Mouse (Mus musculus): ENCODE measurements around the gene Ncoa1.
"Not testable (repeated sequence)": the region's sequence is repeated elsewhere in the genome, so short reads cannot be mapped to it uniquely, and the experiment has no call there.

Ncoa1 gene

DNA sequence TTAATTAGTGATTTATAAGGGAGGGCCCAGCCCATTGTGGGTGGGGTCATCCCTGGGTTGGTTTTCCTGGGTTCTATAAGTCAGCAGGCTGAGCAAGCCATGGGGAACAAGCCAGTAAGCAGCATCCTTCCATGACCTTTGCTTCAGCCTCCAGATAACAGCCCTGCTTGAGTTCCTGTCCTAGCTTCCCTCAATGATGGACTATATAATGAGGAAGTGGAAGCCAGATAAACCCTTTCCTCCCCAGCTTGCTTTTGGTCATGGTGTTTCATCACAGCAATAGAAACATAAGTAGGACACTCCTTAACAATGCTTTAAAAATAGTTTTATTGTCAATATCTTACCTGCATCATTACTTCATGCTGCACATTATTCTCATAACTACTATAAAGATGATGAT, 163.2 kb downstream of the Ncoa1 start:
- no peak for DNase-seq (ENCODE audit: low spot score)

DNA sequence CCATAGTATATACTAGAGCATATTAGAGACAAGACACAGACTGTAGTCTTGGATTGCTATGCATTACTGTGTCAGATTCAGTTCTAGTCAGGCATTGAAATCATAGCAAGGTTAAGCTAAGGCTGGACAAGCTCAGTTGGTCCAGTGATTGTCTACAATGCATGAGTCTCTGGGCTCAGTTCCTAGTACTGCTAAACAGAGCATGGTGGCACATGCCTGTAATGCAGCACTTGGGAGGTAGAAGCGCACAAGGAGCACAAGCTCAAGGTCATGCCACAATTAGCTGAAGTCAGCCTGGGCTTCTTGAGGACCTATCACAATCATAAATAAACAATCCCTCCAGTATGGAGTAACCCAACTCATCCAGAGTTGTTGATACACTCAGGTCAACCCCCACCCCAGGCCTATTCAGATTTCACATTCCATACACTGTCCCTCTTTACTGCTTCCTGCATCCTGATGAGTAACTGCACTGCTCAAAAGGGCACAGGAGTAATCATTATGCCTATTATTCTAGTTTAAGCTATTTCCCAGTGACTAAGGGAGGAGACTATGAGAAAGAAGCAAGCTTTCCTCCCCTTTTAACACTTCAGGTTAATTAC, 170.2 kb downstream of the Ncoa1 start:
- DNase-seq (ENCODE audit: low spot score): no peak

DNA sequence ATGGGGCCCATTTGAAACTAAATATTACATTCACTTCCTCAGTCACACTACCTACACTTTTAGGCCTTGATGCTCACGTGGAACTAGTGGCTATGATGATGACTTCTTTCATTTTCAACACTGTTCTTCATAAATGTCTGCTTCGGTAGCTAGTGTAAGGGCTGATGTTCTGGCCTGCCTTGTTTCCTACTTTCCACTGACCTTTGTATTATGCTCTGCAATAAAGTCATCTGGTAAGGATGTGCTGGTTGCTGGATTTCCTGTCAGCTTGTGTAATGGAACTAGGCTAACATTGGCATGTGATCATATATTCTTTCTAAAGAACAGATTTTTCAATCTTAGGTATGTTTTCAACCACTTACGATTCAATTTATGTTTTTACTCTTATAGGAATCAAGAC, 177.7 kb downstream of the Ncoa1 start:
- DNase-seq (ENCODE audit: low spot score): no peak

DNA sequence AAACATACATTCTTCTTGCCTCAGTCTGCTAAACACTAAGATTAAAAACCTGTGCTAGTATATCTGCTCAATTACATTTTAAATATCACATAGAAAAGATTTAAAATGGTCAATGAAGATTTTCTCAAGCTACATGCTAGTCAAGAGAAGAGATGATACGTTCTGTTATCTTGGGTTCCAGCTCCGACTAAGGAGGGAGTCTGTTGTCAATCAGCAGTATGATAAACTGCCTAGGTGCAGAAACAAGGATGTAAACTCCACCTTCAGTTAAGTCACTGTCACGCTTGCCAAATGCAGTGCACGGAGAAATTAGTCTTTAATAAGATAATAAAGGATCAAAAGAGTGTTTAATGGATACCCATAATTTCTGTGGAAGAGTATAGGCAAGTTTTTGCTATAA, 178.4 kb downstream of the Ncoa1 start:
- no peak for DNase-seq (ENCODE audit: low spot score)

DNA sequence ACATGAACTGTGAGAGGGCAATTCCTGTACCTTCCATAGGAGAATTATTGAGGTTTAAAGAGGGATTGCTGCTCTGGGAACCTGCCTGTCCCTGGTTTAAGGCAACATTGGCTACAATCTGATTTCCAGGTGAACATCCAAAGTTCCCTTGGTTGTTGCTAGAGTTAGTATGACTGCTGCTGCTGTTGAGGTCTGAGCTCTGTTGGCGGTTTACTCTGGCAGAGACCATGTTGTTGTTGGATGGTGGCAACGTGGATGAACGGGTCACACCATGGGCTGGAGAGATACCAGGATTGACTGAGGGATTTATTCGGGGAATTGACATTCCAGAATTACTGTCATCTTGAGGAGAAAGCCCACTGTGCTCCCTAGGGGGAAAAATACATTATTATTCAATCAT, 181.1 kb downstream of the Ncoa1 start:
- DNase-seq (ENCODE audit: low spot score): no peak

DNA sequence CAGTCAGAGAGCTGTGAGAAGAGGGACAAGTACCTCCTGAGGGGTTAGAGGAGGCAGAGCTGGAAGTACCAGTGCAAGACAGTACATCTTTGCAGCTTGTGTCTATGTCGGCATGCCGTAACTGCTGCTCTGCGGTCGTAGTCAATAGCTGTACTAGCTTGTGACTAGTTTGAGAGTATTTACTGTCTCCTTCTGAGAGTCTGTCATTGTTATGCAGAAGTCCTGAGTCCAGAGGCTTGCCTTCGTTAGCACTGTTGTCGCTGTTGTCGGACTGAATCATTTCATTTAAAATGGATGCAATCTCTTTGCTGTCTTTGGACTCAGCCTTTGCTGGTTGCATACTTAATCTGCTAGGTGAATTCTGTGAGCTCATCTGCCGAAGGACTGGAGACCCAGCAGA, 181.7 kb downstream of the Ncoa1 start:
- no peak for DNase-seq (ENCODE audit: low spot score)

DNA sequence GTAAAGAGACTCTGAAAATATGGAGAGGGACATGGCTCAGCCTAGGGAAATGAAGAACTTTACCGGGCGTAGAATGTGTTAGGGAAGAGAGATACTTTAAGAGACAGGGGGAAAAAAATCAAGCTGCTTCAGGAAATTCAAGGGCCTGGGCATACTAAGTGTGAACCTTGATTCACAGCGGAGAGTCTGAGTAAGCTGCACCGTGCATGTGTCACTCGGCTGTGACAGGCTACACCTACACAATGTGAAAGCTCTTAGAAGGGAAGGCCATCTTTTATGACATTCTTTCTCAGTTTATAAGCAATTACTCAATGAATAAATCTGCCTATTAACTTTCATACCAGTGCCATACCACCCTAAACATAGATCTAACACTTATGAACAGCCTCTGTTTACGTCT, 183.2 kb downstream of the Ncoa1 start:
- DNase-seq (ENCODE audit: low spot score): no peak

DNA sequence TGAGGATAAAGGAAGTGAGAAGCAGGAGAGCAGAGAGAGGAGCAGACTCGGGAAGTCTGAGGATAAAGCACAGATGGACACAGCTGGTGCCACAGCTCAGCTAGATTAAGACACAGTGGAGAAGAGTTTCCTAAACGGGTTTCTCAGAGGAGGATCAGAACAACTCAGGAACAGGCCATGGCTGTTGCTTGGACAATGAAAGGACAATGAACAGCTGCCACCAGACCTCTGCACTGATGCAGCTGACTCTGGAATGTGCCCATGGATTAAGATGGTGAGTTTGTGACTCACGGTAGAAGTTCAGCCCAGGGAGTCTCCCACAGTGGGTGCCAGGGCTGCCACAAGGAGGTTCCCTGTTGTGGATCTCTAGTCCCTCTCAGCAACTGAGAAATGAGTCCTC, 191.8 kb downstream of the Ncoa1 start:
- DNase-seq (ENCODE audit: low spot score): no peak

DNA sequence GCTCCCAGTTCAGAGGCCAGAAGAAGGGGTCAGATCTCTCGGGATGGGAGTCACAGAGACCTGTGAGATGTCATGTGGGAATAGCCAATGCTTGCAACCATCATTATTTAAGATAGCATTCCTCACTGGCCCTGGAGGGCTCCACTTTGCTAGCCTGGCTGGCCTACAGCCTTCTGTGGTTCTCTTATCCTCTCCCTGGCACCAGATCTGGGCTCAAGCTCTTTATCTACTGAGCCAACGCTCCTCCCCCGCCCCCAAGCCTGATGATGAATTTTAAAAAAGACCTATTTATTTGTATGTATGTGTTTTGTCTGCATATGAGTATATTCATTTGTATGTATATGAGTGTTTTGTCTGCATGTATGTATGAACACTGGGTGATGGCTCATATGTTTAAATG, 197.1 kb downstream of the Ncoa1 start:
- no peak for DNase-seq (ENCODE audit: low spot score)

DNA sequence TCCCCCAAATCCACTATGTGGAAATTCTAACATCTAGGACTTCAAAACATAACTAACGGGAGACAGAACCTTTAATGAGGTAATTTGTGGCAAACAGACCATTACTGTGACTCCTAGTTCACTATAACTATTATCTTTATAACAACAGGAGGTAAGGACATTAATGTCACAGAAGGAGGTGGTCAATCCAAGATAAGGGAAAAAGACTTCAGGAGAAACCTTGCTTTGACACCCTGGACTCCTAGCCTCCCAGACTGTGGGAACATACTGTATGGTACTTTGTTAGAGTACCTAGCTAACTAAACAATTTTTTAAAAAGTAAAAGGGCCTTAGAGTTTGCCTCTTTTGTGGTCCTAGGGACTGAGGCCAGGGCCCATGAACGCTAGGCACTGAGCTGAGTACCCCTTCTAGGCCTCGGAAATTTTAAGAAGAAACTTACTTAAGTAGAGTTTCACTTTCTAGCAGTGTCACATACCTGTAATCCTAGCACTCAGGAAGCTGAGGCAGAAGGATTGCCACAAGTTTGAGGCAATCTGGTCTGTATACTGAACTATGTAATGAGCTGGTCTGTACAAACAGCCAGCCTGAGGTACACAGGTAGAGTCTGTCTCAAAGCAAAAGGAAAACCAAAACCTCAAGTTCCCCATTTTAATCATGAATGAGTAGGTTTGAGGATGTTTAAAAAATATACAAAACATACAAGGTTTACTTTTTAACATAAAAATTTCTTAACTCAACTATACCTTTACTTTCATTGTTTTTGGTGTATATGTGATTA, 197.8 kb downstream of the Ncoa1 start:
- DNase-seq (ENCODE audit: low spot score): no peak

DNA sequence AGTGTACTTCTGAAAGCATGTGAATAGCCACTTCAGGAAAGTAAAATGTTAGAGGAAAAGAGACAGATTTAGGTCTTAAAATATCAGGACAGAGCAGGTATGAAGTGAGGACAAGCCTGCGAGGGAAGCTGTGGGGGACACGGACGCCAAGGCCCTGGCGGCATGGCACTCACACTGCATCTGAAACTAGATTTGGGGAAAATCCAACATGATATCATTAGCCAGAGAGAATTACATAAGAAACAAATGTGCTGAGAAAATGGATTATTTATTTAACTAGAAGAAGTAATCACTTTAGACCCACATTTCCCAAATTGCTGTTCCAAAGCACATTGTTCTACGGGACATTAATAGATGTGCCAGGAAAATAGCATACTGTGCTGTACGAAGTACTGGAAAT, 205.9 kb downstream of the Ncoa1 start:
- no peak for DNase-seq (ENCODE audit: low spot score)

DNA sequence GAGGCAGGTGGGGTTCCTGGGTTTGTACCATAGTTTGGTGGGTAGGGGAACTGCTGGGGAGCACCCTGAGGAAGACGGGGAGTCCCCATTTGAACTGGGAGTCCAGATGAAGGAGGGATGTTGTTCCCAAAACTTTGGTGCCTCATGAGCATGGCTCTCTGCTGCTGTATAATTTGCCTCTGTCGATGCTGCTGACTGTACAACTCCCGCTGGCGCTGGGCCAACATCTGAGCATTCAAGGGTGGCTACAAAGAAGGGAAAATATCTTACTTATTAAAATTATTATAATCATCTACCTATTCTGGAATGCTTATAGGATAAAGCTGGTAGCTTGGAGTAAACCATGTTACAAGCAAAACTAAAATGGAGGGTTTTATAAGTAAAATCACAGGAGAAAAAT, 209.2 kb downstream of the Ncoa1 start:
- DNase-seq (ENCODE audit: low spot score): no peak

DNA sequence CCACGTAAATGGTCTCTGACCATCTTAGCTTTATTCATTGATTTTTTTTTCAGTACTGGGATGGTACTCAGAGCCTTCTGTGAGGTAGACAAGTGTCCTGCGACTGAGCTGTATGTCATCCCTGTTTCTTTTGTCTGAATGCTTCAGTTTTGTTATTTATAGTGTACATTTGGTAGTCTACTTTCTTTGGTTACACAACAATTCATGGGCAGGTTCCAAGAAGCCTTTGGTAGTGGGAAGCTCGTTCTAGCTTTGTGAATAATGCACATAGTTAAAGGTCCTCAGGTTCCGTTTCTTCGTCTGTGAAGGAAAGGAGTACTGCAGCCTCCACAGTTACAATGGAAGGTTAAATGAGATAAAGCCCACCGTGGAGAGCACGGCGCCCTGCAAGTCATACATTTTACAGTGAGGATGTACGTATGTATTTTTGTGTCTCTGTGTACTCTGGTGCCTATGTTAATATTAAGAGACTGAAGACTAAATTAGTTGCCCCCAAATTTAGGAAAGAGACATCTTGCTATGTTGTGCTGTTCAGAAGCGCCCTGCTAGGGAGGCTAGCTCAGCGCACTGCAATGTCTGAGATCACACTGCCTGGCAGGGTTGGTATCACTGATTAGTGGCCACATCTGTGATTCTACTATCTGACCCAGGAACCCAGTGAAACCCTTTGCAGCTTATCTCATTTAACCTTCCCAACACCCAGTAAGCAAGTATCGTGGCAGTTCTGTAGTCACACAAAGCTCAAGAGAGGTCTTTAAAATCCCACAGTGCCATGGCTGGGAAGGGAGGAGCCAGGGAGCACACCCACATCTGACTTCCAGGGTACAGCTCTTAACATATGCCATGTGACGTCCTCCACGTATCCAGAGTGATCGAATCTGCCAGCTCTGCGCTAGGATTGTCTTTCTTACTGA, 224.0 kb downstream of the Ncoa1 start:
- no peak for DNase-seq (ENCODE audit: low spot score)

DNA sequence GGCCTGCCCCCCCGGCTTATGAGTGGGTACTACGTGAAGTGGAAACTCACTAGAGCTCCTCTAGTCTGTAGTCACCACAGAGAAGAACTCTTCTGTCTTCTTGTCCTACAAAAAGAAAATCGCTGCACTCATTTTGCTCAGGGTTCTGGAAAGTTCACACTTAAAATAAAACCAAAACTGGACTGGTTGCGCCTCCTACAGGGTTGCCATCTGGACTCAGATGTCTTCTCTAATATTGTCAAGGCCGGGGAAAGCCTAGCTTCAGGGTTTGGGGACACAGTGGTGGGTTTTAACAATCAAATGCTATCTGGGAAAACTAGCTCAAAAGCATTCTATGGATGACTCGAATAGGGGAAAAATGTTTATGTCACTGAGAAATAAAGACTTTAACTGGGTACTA, 227.2 kb downstream of the Ncoa1 start:
- DNase-seq (ENCODE audit: low spot score): no peak

DNA sequence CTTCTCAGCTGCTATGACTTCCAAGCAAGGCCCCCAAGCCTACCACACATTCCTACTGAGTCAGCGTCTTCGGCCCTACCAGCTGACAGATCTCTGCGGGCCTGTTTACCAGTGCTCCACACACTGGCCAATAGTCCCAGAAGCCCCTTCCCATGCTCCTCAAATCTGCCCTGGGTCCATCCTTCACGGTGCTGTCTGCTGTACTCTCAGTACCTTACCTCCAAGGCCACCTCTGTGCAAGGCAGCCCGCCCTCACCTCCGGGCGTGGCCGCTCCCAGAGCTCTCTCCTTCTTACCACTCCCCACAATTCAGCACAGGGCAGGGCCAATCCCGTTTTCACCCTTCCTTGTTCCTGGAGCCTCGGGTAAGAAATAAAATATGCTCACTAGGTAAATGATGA, 231.2 kb downstream of the Ncoa1 start:
- no peak for DNase-seq (ENCODE audit: low spot score)

DNA sequence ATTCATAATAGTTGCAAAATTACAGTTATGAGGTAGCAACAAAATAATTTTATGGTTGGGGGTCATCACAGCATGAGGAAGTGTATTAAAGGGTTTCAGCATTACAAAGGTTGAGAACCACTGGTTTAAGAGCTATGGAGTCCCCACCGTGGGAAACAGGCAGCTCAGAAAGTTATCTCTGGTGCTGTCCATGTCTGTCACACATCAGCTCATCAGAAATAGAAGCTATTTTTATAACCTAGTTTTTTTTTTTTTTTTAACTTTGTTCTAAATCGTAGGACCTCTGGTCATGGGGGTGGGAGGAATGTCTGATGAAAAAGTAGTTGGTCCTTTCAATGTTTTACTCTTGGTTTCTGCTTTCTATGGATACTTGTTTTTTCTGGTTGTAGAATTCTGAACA, 233.2 kb downstream of the Ncoa1 start:
- no peak for DNase-seq (ENCODE audit: low spot score)

DNA sequence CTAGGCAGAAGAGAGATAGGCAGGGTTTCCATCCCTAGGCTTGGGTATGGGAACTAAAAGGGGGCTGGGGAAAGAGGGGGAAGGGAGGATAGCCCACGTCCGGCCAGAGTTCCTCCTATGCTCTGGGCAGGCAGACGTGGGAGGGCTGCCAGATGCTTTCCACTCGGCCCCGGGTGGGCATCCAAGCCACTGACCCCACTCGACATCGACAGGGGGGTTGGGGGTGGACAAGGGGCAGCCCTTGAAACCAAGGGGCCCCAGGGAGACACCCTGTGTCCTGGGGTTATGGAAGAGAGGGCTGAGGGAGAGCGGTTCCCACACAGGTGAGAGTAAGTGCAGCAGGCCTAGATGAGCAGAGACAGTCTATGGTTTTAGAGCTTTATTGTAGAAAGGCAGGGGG, 236.7 kb downstream of the Ncoa1 start:
- DNase-seq (ENCODE audit: low spot score): not testable (repeated sequence)

DNA sequence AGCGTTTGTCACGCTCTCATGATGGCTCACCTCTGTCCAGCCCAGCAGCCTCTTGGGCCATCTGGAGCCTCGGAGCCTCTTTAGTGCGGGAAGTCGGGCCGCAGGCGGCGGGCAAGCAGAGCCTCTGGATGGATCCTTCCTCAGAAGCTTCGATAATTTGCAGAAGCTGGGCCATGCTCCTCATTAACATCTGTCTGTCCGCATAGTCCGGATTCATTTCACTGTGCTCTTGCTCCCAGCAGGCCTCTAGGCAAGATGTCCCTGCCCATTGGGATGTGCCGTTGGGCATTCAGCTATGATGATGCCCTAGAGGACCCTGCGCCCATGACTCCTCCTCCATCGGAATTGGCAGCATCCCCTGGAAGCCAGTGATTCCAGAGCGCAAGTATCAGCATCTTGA, 239.5 kb downstream of the Ncoa1 start:
- no peak for DNase-seq (ENCODE audit: low spot score)

DNA sequence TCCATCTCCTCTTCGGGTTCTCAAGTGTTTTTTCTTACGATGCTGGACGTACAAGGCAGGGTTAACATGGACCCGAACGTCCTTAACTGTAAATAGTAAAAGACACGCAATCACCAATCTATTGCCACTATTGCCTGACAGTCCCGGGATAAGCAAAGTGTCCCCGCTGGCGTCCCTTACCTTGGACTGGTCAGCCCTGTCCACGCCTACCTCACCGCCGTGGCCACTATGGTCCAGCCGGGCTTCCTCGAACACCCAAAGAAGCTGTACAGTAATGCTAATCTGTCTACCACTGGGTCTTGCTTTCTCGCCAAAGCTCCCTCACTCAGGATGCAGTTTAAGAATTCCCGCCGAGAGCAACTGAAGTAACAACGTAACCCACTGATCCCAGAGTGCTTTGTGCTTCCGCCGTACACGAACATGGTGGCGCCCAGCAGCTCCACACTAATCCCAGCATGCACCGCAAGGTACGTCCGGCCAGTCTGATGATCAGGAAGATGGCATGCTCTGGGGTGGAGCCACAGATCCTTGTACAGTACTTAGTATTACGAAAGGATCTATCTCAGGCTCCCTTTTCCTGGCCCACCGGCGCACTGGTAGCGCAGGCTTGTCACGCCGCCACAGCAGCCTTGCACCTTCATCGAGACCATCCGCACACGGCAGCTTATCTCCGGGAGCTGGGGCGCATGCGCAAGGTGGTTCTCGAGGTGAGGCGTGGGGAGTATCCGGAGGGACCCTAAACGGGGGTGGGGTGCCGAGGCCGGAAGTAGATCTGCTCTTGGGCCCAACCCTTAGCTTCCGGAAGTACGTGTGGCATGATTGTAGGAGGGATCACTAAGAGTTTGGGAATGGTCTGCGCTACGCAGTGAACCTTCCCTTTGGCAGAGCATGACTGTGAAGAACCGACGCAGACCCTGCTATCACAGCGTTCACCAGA, 243.1 kb downstream of the Ncoa1 start, which contains the start of the genes Ptrhd1 and Cenpo:
Gene Ptrhd1, plus strand, starts transcription at position 456 of the 937 bp plus-strand sequence.
Gene Cenpo, minus strand, starts transcription at position 723 of the 937 bp plus-strand sequence.
- peak; percentile 76 for DNase-seq (ENCODE audit: low spot score)

DNA sequence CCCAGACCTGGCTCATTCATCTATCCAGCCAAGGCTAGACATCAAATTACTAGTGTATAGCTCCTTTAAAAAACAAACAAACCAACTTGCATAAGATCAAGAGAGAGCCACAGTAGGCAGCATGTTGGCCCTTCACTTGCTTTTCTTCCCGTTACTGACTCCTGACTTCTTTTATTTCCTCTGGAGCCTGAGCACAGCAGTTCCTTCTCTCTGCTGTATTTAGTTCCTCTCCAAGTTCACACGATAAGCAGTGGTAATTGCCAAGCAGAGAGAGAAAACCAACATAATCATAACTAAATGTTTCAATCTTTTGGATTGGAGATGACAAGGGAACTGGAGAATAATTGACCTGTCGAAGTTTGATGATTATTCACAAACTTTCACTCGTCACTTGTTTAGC, 244.2 kb downstream of the Ncoa1 start:
- DNase-seq (ENCODE audit: low spot score): no peak

DNA sequence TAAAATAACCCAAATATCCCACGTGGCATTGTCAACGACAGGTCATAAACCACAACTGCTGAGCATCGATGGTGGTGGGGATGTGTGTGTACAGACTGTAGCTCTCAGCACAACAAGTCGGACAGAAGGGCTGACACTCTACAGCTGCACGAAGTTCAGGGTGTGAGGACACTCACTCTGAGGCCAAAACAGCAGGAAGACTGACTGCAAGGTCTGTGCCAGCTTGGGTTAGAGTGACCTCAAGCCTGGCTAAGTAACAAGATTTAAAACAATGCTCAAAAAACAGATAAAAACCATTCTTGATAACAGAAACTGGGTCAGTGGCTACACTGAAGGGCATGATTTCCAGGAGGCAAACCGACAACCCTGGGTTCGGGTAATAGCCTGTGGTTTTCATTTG, 246.8 kb downstream of the Ncoa1 start:
- no peak for DNase-seq (ENCODE audit: low spot score)

DNA sequence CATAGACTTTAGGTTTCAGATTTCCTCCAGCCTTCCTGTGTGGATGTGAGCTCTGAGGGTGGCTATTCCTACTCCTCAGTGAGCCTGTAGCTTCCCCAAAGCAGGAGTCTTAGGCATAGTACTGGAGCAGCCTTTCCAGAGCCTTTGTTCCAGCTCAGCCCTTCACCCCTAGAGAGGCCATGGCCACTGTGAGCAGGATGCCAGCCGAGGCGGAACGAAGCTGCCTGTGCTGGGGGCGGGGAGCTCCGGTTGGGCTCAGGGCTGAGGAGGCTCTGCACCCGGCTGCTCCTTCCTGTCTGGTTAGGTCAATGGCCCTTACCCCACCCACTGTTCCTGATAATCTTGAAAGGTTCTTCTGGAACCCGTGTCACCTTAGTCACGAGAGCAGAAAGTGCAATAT, 264.1 kb downstream of the Ncoa1 start:
- no peak for DNase-seq (ENCODE audit: low spot score)

Data from MN1 (cell line).